Mouse (Mus musculus): ENCODE data around the gene Adcy1. TPM values are rescaled to one million over a fixed set of nuclear protein-coding genes. Genes with fewer than 3 reads are reported as not detected.
A peak's percentile ranks its signal among the peaks of the same experiment; 100 is the strongest.

The Adcy1 gene
- polyA plus RNA-seq, 1 experiment from 2014 or later = 9.9 TPM

DNA sequence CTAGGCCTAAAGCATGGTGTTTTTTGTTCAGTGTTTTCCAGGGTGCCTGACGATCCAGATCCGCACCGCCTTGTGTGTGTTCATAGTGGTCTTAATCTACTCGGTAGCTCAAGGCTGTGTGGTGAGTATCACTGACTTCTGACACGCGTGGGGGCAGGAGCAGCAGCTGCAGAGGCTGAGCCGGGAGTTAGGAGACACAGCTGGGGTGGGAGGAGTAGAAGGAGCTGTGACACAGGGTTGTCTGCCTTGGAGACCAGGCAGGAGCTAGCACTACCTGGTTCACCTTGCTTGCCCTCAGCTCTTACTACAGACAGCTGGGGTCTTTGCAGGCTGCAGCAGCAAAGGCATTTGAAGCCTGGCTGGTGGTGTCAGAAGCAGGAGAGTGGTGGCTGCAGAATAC is 86.2 kb downstream of the Adcy1 start:
- no peak for ATAC-seq (ENCODE audit: low FRiP score, low TSS enrichment)
- 77% methylated on average over 7 of the region's 7 CpGs for WGBS
- no peak overlapping the region for H3K27ac ChIP-seq (replicated peaks; ENCODE audit: low read depth, low read length)

DNA sequence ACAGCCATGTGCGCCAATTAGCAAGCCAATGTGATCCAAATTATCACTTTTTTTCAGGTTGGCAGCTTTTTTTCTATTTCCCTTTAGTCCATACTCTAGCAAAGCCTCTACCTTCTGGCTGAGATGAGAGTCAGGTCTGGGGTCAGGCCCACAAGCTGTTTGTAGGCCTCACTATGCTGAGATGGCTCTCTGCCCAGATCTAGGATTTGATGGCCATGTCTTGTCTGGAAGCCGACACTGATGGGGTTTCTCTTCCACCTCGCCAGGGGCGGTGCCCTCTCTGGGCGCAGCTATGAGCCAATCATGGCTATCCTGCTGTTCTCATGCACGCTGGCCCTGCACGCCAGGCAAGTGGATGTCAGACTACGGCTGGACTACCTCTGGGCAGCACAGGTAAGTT is 87.2 kb downstream of the Adcy1 start:
- Histone ChIP-seq H3K9ac (replicated peaks; ENCODE audit: low read length) (no peak overlapping the region), H3K27me3 (ENCODE audit: control insufficient read depth, insufficient read depth, low read length) (no peaks in the 10 kb centered on the region), H3K27ac (replicated peaks; ENCODE audit: low read depth, low read length) (no peak overlapping the region), H3K4me2 (ENCODE audit: low read length) (no peak overlapping the region), H3K9me3 (ENCODE audit: control insufficient read depth, low read length) (no peaks in the 10 kb centered on the region), H3K4me1 (ENCODE audit: control insufficient read depth, insufficient read depth, low read length) (no peaks in the 10 kb centered on the region), H3K36me3 (ENCODE audit: control insufficient read depth, insufficient read depth, low read length) (no peaks in the 10 kb centered on the region; the same call in 1 of the 2 replicates), H3K4me3 (replicated peaks; ENCODE audit: low read depth, low read length) (no peak overlapping the region)
- peak; percentile 24 for DNase-seq
- 92% methylated on average over 8 of the region's 8 CpGs for WGBS
- ATAC-seq (ENCODE audit: low FRiP score, low TSS enrichment) = no peak

More for the DNA sequence above, 86.2 kb downstream of the Adcy1 start:
- Histone ChIP-seq H3K36me3 (ENCODE audit: control insufficient read depth, insufficient read depth, low read length) (peaks cover 3% of the 10 kb centered on the region; the same call in 1 of the 2 replicates), H3K4me3 (replicated peaks; ENCODE audit: low read depth, low read length) (no peak overlapping the region), H3K4me1 (ENCODE audit: control insufficient read depth, insufficient read depth, low read length) (no peaks in the 10 kb centered on the region), H3K9me3 (ENCODE audit: control insufficient read depth, low read length) (no peaks in the 10 kb centered on the region), H3K27me3 (ENCODE audit: control insufficient read depth, insufficient read depth, low read length) (no peaks in the 10 kb centered on the region), H3K9ac (replicated peaks; ENCODE audit: low read length) (no peak overlapping the region), H3K4me2 (ENCODE audit: low read length) (no peak overlapping the region)
- no peak for DNase-seq

DNA sequence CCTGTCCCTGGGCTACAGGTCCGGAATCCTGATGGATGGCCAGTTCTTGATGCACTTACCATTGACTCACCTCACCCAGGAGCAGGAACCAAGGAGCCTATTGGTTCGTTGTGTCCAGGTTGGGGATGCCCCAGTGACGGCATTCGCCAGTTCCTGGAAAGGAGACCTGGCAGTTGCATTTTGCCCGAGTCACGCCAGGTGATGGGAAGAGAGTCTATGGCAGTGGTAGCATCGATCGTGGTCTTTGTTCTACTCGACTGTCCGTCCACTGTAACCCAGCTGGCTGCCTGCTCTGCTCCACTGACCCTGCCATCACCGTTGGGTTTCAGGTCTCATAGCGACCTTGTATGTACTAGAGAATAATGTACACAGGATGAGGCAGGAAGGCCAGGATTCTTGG is 89.1 kb downstream of the Adcy1 start:
- H3K36me3 ChIP-seq (ENCODE audit: control insufficient read depth, insufficient read depth, low read length) = no peaks in the 10 kb centered on the region
- no peak overlapping the region for H3K9ac ChIP-seq (replicated peaks; ENCODE audit: low read length)
- no peak overlapping the region for H3K4me2 ChIP-seq (ENCODE audit: low read length)
- DNase-seq (no peak), ATAC-seq (ENCODE audit: low FRiP score, low TSS enrichment) (no peak)
- no peaks in the 10 kb centered on the region for H3K9me3 ChIP-seq (ENCODE audit: control insufficient read depth, low read length)
- 94% methylated on average over 12 of the region's 12 CpGs for WGBS
- H3K4me3 ChIP-seq (replicated peaks; ENCODE audit: low read depth, low read length) = no peak overlapping the region
- H3K27ac ChIP-seq (replicated peaks; ENCODE audit: low read depth, low read length) = no peak overlapping the region
- no peaks in the 10 kb centered on the region for H3K4me1 ChIP-seq (ENCODE audit: control insufficient read depth, insufficient read depth, low read length)
- H3K27me3 ChIP-seq (ENCODE audit: control insufficient read depth, insufficient read depth, low read length) = no peaks in the 10 kb centered on the region

DNA sequence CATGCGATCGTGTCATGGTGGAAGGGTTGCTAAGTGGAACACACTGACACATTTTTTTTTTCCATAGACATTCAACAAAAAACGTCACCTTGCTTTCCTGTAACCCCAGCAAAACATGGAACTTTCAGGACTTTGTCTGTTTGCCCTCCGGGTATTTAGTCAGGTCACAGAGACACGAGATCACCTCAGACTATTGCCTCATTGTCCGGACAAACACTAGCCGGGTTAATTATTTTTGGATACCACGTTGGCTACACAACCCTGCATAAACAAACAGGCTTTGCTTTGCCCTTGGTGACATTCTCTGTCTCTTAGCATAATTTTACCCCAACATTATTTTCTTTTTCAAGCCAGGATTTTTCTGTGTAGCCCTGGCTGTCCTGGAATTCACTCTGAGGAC is 89.8 kb downstream of the Adcy1 start:
- Histone ChIP-seq H3K4me1 (ENCODE audit: control insufficient read depth, insufficient read depth, low read length) (no peaks in the 10 kb centered on the region), H3K27me3 (ENCODE audit: control insufficient read depth, insufficient read depth, low read length) (no peaks in the 10 kb centered on the region), H3K4me2 (ENCODE audit: low read length) (no peak overlapping the region), H3K9me3 (ENCODE audit: control insufficient read depth, low read length) (no peaks in the 10 kb centered on the region), H3K4me3 (replicated peaks; ENCODE audit: low read depth, low read length) (no peak overlapping the region), H3K27ac (replicated peaks; ENCODE audit: low read depth, low read length) (no peak overlapping the region), H3K9ac (replicated peaks; ENCODE audit: low read length) (no peak overlapping the region), H3K36me3 (ENCODE audit: control insufficient read depth, insufficient read depth, low read length) (no peaks in the 10 kb centered on the region)
- WGBS = 88% methylated on average over 8 of the region's 8 CpGs
- no peak for ATAC-seq (ENCODE audit: low FRiP score, low TSS enrichment)
- DNase-seq = no peak

DNA sequence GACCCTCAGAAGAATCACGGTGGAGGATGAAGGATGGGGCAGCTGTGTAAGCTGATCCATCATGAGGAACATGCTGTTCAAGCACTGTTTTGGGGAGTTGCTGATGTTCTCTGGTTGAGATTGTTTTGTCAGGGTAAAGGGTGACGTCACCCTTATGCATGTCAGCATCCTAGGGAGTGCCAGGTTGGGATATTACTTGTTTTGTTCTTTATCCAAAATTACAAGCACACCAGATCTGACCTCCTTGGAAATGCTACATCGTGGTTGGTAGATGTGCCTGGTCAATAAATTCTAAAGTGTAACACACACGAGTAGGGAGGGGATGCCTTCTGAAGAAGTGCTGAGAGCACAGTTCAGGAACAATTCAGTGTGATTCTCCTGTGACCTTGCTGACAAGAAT is 93.1 kb downstream of the Adcy1 start:
- no peaks in the 10 kb centered on the region for H3K27me3 ChIP-seq (ENCODE audit: control insufficient read depth, insufficient read depth, low read length)
- DNase-seq = no peak
- no peak overlapping the region for H3K27ac ChIP-seq (replicated peaks; ENCODE audit: low read depth, low read length)
- no peak overlapping the region for H3K4me2 ChIP-seq (ENCODE audit: low read length)
- no peaks in the 10 kb centered on the region for H3K36me3 ChIP-seq (ENCODE audit: control insufficient read depth, insufficient read depth, low read length)
- H3K9me3 ChIP-seq (ENCODE audit: control insufficient read depth, low read length) = no peaks in the 10 kb centered on the region
- 89% methylated on average over 4 of the region's 4 CpGs for WGBS
- no peak overlapping the region for H3K9ac ChIP-seq (replicated peaks; ENCODE audit: low read length)
- H3K4me1 ChIP-seq (ENCODE audit: control insufficient read depth, insufficient read depth, low read length) = peaks cover 11% of the 10 kb centered on the region; the same call in 1 of the 2 replicates
- no peak overlapping the region for H3K4me3 ChIP-seq (replicated peaks; ENCODE audit: low read depth, low read length)
- ATAC-seq (ENCODE audit: low FRiP score, low TSS enrichment) = no peak

DNA sequence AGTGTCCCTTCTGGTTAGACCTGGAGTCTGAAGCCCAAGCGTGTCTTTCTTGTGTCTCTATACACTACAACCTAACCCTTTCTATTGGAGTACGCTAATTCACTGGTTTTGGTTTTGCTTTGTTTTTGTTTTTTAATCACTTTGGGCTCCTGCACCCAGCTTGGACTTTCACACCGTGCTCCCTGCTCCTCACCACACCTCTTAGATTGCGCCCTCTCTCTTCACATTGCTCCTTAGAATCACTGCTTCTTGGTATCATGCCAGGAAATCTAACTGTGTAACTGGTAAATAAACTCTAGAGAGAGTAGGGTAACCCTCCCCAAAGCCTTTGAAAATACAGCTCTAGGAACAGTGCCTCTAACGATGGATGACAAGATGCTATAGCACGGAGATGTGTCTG is 94.9 kb downstream of the Adcy1 start:
- no peak for DNase-seq
- peaks cover 11% of the 10 kb centered on the region; the same call in 1 of the 2 replicates for H3K4me1 ChIP-seq (ENCODE audit: control insufficient read depth, insufficient read depth, low read length)
- no peaks in the 10 kb centered on the region for H3K36me3 ChIP-seq (ENCODE audit: control insufficient read depth, insufficient read depth, low read length)
- H3K4me3 ChIP-seq (replicated peaks; ENCODE audit: low read depth, low read length) = no peak overlapping the region
- 90% methylated on average over 6 of the region's 6 CpGs for WGBS
- ATAC-seq (ENCODE audit: low FRiP score, low TSS enrichment) = no peak
- no peaks in the 10 kb centered on the region for H3K9me3 ChIP-seq (ENCODE audit: control insufficient read depth, low read length)
- no peaks in the 10 kb centered on the region for H3K27me3 ChIP-seq (ENCODE audit: control insufficient read depth, insufficient read depth, low read length)
- H3K4me2 ChIP-seq (ENCODE audit: low read length) = no peak overlapping the region
- no peak overlapping the region for H3K27ac ChIP-seq (replicated peaks; ENCODE audit: low read depth, low read length)
- H3K9ac ChIP-seq (replicated peaks; ENCODE audit: low read length) = no peak overlapping the region

DNA sequence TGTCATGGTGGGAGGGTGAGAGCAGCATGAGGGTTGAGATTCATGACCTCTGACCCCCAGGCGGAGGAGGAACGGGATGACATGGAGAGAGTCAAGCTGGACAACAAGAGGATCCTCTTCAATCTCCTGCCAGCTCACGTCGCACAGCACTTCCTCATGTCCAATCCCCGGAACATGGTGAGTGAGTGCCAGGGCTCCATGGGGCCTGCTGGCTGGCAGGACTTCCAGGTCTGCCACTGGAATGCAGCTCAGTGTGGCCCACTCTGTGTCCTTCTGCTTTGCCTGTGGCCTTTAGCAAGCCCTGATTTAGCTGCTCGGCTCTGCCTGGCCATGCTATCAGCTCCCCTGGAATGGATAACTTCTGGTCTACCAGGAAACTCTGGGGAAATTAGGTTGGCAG is 96.9 kb downstream of the Adcy1 start:
- H3K4me3 ChIP-seq (replicated peaks; ENCODE audit: low read depth, low read length) = no peak overlapping the region
- H3K9ac ChIP-seq (replicated peaks; ENCODE audit: low read length) = no peak overlapping the region
- H3K4me1 ChIP-seq (ENCODE audit: control insufficient read depth, insufficient read depth, low read length) = peaks cover 11% of the 10 kb centered on the region; the same call in 1 of the 2 replicates

DNA sequence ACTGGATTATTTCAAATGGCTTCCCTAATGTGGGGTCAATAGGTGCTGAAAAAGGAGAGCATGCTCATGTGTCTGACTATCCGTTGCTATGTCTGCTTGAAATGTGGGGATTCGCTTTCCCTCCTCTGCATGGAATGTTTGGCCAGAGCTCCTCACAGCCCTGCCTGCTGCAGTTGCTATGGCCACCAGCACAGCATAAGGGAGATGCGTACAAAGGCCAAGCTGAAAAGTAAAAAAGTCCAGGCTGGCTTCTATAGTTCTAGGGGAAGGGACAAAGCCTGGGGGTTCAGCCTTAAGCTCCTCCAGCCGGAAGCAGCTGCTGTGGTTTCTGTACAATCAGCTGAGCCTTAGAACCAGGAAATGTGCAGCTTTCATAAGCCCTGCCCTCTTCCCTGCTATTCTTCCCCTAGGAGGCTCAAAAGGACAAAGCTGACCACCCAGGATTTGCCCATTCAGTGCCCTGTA is 97.4 kb downstream of the Adcy1 start:
- 17% methylated on average over 4 of the region's 4 CpGs for WGBS
- H3K27ac ChIP-seq (replicated peaks; ENCODE audit: low read depth, low read length) = peak overlapping the region; percentile 67

More for the DNA sequence above, 96.9 kb downstream of the Adcy1 start:
- WGBS = 71% methylated on average over 6 of the region's 6 CpGs
- no peak for ATAC-seq (ENCODE audit: low FRiP score, low TSS enrichment)
- H3K9me3 ChIP-seq (ENCODE audit: control insufficient read depth, low read length) = no peaks in the 10 kb centered on the region
- no peak overlapping the region for H3K4me2 ChIP-seq (ENCODE audit: low read length)
- H3K36me3 ChIP-seq (ENCODE audit: control insufficient read depth, insufficient read depth, low read length) = 0 out of 2 replicates have a peak, but pooled peaks cover 3% of the 10 kb centered on the region
- DNase-seq = no peak
- H3K27me3 ChIP-seq (ENCODE audit: control insufficient read depth, insufficient read depth, low read length) = no peaks in the 10 kb centered on the region
- H3K27ac ChIP-seq (replicated peaks; ENCODE audit: low read depth, low read length) = no peak overlapping the region

DNA sequence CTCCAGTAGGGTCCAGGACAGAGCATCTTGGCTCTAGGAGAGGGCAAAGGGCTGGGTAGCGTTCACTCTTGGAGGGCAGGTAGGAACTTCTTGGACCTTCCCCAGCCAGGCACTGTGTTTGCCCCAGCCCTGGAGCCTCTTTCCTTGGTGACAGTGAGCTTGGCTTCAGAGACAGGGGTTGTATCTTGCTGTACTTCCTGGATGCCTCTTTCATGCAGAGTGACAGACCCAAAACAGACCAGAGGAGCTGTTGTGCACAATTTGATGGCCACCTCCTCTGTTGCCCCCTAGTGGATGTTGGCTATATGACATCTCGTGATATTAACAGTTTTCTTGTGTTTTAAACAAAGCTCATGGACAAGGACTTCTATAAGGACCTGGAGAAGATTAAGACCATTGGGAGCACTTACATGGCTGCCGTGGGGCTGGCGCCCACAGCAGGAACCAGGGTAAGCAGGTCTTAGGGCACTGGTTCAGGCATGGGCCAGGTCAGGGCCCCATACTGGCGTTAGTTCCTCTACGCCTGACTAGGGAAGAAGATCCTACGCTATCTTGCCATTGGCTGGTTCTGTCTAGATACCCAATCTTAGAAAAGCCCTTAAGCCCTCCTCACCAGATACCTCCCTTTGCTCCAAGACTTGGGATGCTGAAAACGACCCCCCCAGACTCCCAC is 98.3 kb downstream of the Adcy1 start:
- 0 out of 2 replicates have a peak, but pooled peaks cover 3% of the 10 kb centered on the region for H3K36me3 ChIP-seq (ENCODE audit: control insufficient read depth, insufficient read depth, low read length)
- H3K9me3 ChIP-seq (ENCODE audit: control insufficient read depth, low read length) = no peaks in the 10 kb centered on the region
- H3K9ac ChIP-seq (replicated peaks; ENCODE audit: low read length) = no peak overlapping the region
- ATAC-seq (ENCODE audit: low FRiP score, low TSS enrichment) = no peak; the same call in 1 of the 2 replicates
- H3K27me3 ChIP-seq (ENCODE audit: control insufficient read depth, insufficient read depth, low read length) = no peaks in the 10 kb centered on the region
- H3K4me2 ChIP-seq (ENCODE audit: low read length) = no peak overlapping the region
- DNase-seq = peak; percentile 80
- H3K4me3 ChIP-seq (replicated peaks; ENCODE audit: low read depth, low read length) = no peak overlapping the region
- no peak overlapping the region; the same call in 1 of the 2 replicates for H3K27ac ChIP-seq (replicated peaks; ENCODE audit: low read depth, low read length)
- peaks cover 11% of the 10 kb centered on the region; the same call in 1 of the 2 replicates for H3K4me1 ChIP-seq (ENCODE audit: control insufficient read depth, insufficient read depth, low read length)
- WGBS = 85% methylated on average over 8 of the region's 8 CpGs

More for the DNA sequence above, 97.4 kb downstream of the Adcy1 start:
- Histone ChIP-seq H3K4me1 (ENCODE audit: control insufficient read depth, insufficient read depth, low read length) (peaks cover 11% of the 10 kb centered on the region; the same call in 1 of the 2 replicates), H3K4me3 (replicated peaks; ENCODE audit: low read depth, low read length) (no peak overlapping the region), H3K4me2 (ENCODE audit: low read length) (no peak overlapping the region), H3K36me3 (ENCODE audit: control insufficient read depth, insufficient read depth, low read length) (0 out of 2 replicates have a peak, but pooled peaks cover 3% of the 10 kb centered on the region), H3K27me3 (ENCODE audit: control insufficient read depth, insufficient read depth, low read length) (no peaks in the 10 kb centered on the region), H3K9me3 (ENCODE audit: control insufficient read depth, low read length) (no peaks in the 10 kb centered on the region), H3K9ac (replicated peaks; ENCODE audit: low read length) (no peak overlapping the region)
- ATAC-seq (ENCODE audit: low FRiP score, low TSS enrichment) (no peak), DNase-seq (peak; percentile 60)

Measured in midbrain, embryonic 14.5 days (tissue).